Mouse (Mus musculus) 3134 (cell line): ENCODE results near the gene Bcl6.

ENCODE experiments used
- DNase-seq: peaks from one replicate; pipeline ENCODE4 v3.0.0-alpha.2; 2011; ENCODE audit warnings: low spot score; ENCODE audit not compliant: insufficient read length; ENCODE audit errors: extremely low read depth

Bcl6 gene

DNA sequence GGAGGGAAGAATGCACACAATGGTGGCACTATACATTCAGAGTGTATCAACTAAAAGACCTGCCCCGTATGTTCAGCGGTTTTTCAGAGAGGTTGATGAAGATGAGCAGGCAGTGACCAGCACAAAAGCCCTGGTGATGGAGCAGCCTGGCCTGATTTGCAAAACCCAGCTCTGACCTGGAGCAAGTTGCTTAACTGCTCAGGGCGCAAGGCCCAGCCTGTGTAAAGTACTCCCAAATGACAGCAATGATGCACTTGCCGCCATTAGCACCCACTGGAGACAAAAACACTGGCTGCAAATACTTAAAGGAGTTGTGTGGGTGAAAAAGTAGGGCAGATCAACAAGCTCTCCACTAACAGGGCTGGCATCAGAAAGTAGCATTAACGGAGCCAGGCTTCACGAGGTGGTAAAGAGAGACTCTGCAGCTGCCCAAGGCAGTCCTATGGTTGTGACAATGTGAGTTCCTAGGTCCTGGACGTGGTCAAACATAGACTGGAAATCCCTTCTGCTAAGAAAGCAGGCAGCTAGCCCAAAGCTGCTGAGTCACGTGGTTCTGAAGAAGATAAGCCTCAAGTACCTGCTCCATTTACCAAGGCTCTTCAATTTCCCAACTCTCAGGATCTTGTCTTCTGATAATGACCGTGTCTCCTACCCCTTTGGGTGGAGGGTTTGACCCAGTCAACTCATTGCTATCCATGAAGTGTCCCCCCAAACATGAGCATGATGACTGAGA lies 14.9 kb downstream of the Bcl6 start:
- no peak for DNase-seq

DNA sequence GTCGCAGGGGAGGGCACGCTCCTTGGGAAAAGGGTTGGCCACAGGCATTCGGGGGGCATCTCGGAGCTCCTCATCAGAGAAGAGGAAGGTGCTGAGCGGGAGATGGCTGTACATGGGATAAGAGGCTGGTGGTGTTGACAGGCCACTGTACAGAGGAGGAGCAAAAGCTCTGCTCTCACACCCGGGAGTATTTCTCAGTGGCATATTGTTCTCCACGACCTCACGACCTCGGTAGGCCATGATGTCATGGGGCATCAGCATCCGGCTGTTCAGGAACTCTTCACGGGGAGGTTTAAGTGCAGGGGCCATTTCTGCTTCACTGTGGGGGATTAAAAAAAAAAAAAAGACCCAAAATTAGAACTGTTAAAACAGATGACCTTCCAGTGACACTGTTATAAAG lies 15.8 kb downstream of the Bcl6 start:
- DNase-seq: no peak

DNA sequence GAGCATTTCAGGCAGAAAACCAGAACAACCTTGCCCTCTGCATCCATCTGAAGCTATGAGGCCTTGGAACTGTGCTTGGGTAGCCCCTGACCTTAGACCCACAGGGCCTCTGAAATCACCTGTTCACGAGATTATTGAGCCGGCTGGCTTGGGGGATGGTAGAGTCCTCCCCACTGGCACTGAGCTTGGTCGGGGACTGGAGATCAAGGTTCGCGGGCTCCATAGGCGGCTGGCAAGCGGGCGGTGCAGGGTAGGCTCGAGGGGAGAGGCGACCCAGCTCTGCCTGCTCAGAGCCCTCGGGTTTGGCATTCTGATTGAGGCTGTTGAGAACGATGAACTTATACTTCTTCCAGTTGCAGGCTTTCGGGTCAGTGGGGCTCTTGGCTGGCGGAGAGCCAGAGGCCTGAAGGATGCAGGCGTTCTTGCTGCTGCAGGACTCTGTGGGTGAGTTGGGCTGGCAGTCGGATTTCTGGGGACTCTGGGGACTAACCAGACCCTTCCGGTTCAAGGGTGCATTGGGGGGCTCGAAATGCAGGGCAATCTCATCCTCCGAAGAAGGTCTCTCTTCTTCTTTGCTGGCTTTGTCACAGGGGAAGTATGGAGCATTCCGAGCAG lies 16.4 kb downstream of the Bcl6 start:
- DNase-seq: no peak

DNA sequence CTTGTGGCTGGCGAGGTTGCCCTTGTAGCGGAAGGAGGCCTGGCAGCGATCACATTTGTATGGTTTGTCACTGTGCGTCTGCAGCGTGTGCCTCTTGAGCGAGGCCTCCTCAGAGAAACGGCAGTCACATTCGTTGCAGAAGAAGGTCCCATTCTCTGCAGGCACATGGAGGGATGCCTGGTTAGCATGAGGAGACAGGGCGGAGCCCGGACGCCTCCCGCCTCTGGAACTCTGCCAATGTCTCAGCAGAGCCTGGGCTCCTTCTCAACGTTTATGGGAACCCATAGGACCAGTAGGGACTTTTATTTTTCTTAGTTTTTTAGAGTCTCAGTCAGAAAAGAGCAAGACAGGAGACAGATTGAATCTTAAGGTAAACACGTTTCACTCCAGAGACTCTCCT lies 18.7 kb downstream of the Bcl6 start:
- DNase-seq: no peak

DNA sequence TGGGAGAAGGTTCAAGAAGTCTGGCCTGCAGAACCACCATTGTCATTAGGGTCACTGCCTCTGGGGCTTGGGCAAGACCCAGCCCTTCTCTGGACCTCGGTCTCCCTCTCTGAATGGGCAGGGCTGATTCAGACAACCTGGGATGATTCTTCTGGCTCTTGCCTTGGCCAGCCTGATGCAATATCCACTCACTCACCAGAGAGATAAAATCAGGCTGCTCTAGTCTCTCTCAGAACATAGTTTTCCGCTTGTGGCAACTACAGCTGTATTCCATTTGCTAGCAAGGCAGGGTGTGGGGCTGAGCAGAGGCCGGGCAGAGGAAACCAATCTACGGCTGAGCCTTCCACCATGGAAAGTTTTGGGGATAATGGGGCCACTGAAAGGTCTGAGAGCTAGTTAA lies 19.8 kb downstream of the Bcl6 start:
- no peak for DNase-seq

DNA sequence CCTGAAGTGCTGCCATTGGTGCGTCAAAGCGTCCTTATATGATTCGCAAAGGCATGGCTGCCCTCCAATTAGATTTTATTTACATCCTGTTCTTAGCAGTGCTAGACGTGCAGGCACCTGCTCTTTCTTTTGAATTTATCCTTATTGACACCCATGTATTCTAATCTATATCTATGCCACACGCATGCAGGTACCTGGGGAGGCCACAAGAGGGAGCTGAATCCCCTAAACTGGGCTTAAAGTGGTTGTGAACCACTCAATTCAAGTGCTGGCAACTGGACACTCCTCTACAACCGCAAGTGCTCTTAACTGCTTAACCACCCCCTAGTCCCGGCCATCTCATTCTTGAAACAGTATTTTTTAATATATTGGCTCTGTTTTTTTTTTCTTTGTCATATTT lies 21.4 kb downstream of the Bcl6 start:
- DNase-seq: no peak

DNA sequence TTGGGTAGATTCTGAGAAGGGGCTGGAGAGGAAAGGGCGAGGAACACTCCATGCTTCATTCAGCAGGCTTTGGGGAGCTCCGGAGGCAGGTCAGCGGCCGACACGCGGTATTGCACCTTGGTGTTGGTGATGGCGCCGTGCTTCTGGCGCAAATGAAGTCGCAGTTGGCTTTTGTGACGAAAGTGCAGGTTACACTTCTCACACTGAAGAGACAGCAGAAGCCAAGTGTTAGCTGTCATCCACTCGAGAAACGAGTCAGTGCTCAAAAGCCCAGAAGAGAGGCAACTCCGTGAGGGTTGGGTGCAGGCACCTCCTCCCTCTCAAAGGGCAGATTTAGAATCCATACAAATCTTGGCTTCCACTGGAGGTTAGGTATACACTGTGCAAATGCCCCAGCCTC lies 22.6 kb downstream of the Bcl6 start:
- no peak for DNase-seq

DNA sequence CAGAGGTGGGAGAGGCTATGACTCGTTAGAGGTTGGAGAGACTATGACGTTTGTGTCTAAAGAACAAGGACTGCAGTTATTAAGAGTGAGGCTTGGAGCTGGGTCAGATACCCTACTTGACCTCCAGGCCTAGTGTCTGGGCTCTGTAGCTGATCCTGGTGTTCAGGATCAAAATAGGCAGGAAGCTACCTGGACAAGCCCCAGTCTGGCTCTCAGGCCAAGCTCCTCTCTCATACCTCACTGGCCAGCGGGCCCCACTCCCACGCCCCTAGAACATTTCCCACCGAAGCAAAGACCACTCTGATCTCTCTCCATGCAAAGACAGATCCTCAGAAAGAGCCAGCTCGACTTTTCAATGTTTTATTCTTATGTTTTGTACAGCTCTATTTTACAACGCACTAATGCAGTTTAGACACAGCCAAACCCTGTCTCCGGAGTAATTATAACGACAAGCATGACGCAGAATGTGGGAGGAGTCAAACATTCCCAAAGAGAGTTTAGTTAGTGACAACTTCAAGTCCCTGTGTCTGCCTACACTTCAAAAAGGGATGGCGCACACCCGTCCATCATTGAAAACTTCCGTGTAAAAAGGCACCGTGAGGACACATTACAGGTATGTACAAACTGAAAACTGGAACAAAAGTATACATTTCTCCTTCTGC lies 23.8 kb downstream of the Bcl6 start:
- DNase-seq: no peak

DNA sequence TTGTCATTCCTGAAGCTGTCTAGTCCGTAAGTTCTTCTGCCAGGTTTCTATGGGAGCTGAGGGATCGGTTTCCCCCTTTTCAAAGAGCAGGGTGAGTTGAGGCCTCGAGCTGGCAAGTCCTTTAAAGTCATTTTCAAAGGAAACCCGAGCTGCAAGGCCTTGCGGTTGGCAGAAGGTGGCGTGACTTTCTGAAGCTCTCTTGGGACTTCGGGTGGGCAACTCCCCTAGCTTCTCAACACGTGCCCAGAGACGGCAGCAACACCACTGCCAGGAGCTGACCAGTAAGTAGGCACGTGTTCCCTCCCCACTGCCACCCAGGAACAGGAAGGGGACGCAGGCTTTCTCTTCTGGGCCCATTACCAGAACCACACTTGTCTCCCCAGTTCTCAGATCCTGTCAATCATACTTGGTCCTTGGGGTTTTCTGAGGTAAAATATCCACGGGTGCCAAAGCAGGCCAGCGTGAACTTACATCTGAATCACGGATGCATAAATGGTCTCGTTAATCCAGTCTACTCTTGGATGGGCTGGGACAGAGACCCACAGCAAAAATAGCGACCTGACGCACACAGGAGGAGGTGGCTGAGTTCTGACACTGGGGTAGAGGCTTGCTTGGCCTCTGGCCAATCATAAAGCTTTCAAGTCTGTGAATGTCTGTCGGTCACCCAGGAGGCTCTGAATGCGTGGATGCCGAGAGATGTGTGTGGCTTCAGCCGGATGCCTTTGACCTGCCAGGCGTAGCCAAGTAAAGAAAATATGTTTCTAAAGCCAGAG lies 24.6 kb downstream of the Bcl6 start:
- DNase-seq: no peak

DNA sequence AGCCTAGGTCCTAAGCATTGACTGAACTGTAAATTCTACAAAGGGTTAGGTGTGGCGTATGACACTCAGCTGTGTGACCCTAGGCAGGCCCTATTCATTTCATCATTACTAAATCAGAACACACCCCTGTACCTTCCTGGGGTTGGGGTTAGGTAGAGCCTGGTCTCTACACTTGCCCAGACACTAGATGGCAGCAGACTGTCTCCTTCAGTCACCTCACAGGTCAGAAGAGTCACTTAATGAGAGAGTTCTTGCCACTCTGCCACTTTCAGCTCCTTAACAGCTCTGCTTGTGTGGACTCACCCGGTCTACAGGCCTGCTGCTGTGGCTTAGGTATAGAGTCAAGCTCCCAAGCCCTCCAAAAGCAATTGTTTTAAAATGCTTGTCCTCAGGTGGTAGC lies 26.3 kb downstream of the Bcl6 start:
- no peak for DNase-seq

DNA sequence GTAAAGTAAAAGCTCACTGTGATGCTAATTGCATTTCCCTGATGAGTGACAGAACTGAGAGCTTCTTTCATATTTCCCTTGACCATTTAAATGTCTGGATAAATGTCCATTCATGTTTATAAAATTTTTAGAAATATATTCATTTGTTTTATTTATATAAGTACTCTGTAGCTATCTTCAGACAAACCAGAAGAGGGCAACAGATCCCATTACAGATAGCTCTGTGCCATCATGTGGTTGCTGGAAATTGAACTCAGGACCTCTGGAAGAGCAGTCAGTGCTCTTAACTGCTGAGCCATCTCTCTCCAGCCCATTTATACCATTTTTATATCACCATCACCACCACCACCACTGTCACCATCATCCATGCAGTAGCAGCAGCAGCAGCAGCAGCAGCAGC lies 29.7 kb downstream of the Bcl6 start:
- no peak for DNase-seq

DNA sequence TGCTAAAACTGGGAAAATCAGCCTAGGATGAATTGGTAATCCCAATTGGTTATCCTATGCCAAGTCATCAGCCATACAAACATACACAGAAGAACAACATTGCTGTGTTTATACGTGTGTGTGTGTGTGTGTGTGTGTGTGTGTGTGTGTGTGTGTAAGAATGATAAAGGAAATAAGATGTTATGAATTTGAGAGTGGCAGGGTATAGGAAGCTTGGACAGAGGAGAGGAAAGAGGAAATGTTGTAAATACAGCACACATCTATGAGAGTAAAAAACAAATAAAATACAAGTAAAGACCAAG lies 34.7 kb downstream of the Bcl6 start:
- DNase-seq: no peak

DNA sequence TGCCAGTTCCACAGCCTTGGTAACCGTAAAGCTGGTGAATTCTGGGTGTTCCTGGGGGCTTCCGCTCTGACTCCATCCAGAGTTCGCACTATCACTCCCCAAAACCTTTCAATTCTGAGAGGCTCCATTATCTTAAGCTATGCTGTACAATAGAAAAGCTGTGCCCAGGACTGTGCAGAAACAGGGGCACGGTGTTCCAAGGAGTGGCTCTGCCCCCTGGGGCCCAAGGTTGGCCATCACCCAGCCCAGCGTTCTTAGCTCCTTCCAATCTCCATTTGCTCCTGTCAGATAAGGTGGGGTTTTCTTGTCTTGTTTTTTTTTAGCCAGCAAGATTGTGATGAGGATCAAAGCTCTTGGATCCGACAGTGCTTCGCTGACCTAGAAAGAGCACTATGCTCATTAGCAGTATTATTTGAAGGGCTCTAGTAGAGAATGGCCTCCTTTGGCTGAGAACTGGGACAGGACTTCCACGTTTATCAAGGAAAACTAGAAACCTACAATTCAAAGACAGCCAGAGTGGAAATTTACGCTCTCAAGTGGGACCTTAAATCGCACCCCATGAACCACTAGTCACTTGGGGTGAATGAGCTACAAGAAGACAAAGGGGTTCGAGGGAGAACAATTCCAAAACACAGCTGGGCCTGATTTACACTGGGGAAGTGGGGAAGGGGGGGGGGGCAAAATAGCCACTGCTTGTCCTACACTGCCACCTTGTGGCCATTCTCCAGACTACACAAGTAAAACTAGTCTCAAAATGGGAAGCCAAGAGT lies 35.3 kb downstream of the Bcl6 start:
- no peak for DNase-seq

DNA sequence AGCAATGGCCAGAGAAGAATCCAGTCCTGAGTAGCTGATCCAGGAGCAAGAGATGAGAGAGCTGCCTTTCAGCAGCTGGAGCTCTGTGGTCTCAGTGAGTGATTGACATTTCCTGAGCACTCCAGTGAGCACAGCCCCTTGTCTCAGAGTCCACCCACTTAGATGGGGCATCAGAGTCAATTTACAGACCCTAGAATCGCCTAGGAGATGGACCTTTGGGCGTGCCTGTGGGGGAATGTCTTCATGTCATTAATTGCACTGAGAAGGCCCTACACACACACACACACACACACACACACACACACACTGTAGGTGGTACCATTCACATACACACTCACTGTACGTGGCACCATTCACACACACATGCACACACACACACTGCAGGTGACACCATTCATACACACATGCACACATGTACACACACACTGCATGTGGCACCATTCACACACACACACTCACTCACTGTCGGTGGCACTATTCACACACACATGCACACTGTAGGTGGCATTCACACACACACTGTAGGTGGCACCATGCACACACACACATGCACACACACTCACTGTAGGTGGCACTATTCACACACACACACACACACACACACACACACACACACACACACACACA lies 36.4 kb downstream of the Bcl6 start:
- DNase-seq: no peak

DNA sequence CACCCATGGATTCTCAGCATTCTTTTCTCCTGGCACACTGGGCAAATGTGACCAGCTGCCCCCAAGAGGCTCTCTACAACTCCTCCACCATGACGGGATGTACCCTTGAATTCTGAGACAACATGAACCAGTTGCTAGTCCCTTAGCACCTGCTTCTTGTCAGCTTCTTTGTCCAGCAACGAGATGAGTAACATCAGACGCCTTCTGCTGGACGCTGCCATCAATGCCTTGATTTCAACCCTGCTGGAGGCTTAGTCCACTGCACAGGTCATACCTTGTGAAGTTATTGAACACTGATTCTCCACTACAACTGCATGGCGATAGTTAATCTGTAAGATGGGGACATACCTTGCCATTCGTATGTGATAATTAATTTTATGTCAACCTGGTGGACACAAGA lies 41.0 kb downstream of the Bcl6 start:
- DNase-seq: no peak

DNA sequence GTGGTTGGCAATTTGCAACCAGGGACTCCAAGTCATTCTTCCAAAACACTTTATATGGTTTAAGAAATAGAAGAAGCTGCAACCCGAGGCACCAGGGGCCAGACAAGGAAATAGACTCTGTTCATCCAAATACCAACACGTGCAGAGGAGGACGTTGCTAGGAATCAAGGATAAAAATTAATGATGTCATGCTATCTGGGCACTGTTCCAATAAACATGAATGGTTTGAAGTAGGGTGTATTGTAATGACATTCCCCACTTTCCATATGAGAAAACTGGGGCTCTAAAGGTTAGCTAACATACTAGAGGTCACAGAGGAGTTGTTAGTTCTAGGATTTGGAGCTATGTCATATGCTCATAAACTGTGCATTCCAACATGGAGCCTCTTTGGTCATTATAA lies 43.9 kb downstream of the Bcl6 start:
- no peak for DNase-seq

DNA sequence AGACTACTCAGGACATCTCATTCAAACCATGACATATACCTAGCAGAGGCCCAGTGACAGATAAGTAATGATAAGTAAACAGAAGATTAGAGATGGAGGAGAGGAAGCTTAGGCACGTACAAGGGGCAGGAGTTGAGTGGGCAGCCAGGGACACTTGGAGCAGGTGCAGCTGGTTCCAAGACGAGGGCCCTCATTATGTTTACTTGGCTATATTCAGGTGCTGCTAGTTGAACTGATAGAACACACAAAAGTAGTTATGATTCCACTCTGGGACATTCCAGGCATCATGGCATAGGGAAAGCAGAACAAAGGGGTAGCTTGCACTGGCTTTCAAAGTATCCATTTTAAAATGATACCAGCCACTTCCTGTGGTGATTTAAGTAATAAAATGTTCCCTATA lies 54.3 kb downstream of the Bcl6 start:
- DNase-seq: no peak

DNA sequence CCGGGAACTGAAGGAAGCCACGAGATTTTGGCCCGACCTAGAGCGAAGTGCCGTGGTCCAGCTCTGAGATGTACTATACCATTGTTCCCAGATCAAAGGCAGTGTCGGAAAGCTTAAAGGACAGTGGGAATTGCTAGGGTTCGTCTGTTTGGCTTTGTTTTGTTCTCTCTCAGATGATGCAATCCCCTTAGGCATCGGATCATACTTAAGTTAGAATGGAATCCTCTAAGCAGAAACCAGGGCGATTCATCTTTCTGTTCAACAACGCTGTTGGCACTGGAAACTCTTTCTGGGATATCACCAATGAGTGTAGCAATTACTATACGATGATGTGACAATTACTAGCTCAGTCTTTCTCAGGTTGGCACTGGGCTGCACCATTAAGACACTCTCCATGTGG lies 56.4 kb downstream of the Bcl6 start, which contains the start of gene Rtp2:
Gene Rtp2, minus strand, starts transcription at position 101 of the 400 bp plus-strand sequence.
- DNase-seq: no peak

DNA sequence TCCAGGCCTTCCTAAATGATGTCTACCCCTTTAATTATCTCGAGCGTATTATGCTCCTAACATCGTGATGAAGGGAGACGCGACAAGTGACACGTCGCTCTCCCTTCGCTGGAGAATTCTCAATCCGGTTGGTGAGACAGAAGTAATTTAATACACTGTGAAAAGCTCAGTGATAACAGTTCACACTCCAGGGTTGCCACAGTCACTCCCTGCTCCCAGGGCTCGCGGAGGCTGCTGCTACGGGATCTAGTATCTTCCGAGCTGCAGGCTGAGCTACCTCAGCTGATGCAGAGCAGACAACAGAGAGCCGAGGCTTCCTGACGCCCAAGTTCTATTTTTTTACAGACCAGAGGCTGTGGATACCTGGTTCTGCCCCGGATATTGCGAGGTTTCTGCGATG lies 57.4 kb downstream of the Bcl6 start:
- DNase-seq: no peak

DNA sequence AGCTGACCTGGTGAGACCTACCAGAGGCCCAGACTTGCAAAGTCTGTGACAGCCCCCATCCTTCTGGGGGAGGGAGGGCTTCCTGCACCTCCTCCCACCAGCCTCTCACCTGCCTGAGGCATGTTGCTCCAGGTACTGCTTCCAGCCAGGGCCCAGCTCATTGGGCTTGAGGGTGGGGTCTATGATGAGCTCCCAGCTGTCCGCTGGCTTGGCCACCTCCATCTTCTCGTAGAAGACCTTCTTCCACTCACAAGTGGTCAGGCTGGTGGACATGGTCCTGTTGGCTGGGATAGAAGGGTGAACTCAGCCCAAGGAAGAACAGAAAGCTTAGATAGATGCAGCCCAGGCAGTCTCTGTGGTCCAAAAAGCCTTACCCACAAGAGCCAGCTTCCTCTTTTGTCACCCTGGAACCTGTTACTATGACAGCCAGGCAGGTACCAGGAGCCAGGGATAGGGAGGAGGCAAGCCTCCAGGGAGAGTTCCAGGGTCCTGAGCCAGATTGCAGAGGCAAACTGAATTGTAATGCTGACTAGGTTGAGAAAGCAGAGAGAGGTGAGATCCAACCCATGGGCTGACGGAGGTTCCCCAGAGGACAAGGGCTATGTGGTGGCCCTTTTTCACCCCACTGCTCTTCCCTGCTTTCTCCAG lies 58.1 kb downstream of the Bcl6 start:
- no peak for DNase-seq
